Mouse (Mus musculus) liver, adult 2 months (tissue): ENCODE results near the gene Cd300e. TPM values are rescaled to one million over a fixed set of nuclear protein-coding genes. Genes with fewer than 3 reads are reported as not detected.
A peak's percentile ranks its signal among the peaks of the same experiment; 100 is the strongest.

Experiments
- DNase-seq: peaks from one replicate; pipeline ENCODE4 v3.0.0-alpha.2; 2011; ENCODE audit warnings: low read depth, low spot score; ENCODE audit errors: extremely low read depth
- H3K27ac ChIP-seq: fragments of 200-500 bp; replicated peaks from 2 replicates; pipeline ENCODE4 v1.5.1; 2012; ENCODE audit warnings: low read depth, mild to moderate bottlenecking, control low read depth, inconsistent platforms, low read length; ENCODE audit not compliant: insufficient read depth
- H3K27me3 ChIP-seq: fragments of 200-500 bp; 2 replicates; pipeline ENCODE4 v1.6.1; 2012; ENCODE audit warnings: mild to moderate bottlenecking, moderate library complexity, low read length, inconsistent platforms; ENCODE audit not compliant: control insufficient read depth, insufficient read depth
- H3K36me3 ChIP-seq: fragments of 200-500 bp; 2 replicates; pipeline ENCODE4 v1.6.1; 2012; ENCODE audit warnings: low read length, inconsistent platforms; ENCODE audit not compliant: control insufficient read depth, insufficient read depth
- H3K4me1 ChIP-seq: fragments of 200-500 bp; 2 replicates; pipeline ENCODE4 v1.6.1; 2011; ENCODE audit warnings: low read length; ENCODE audit not compliant: control insufficient read depth, insufficient read depth
- H3K4me3 ChIP-seq: fragments of 200-500 bp; 2 replicates; pipeline ENCODE4 v1.5.1; 2011; ENCODE audit warnings: low read depth, mild to moderate bottlenecking, control low read depth, low read length, moderate library complexity; ENCODE audit not compliant: insufficient read depth
- H3K79me2 ChIP-seq: fragments of 200-500 bp; 2 replicates; pipeline ENCODE4 v1.6.1; 2012; ENCODE audit warnings: inconsistent platforms, mild to moderate bottlenecking, low read length, moderate library complexity; ENCODE audit not compliant: control insufficient read depth, insufficient read depth
- H3K9ac ChIP-seq: fragments of 200-500 bp; 2 replicates; pipeline ENCODE4 v1.6.1; 2012; ENCODE audit warnings: low read depth, mild to moderate bottlenecking, control low read depth, inconsistent platforms, low read length
- CTCF ChIP-seq: fragments of 200-500 bp; IDR thresholded peaks from 2 replicates; pipeline ENCODE4 v1.5.1; 2011; ENCODE audit warnings: low read depth, low read length, control low read depth
- POLR2A ChIP-seq: fragments of 200-500 bp; IDR thresholded peaks from 2 replicates; pipeline ENCODE4 v1.6.1; 2011; ENCODE audit warnings: low read length, control low read depth; ENCODE audit not compliant: insufficient read depth; ENCODE audit errors: extremely low read depth
- WGBS: fragments of 180-500 bp; shearing (Covaris S2); methylation state at CpG from one replicate; pipeline ENCODE4 v1.1.7; 2018; 5-methylcytosine and 5-hydroxymethylcytosine counted together
- polyA plus RNA-seq: library from polyadenylated mRNA; depleted of rRNA; stranded (reverse); fragments of >200 nt; gene quantifications from 2 replicates; pipeline ENCODE4 v1.2.3, GENCODE M21; 2012; rRNA removed
- total RNA-seq: library from RNA; depleted of rRNA; stranded (reverse); fragments of >200 nt; gene quantifications from 2 replicates; pipeline ENCODE4 v1.2.3, GENCODE M21; 2014; rRNA removed

Gene Cd300e
- total RNA-seq: 1.4 and 1.5 TPM in 2 replicates
- polyA plus RNA-seq: 0.52 and 1.3 TPM in 2 replicates

DNA sequence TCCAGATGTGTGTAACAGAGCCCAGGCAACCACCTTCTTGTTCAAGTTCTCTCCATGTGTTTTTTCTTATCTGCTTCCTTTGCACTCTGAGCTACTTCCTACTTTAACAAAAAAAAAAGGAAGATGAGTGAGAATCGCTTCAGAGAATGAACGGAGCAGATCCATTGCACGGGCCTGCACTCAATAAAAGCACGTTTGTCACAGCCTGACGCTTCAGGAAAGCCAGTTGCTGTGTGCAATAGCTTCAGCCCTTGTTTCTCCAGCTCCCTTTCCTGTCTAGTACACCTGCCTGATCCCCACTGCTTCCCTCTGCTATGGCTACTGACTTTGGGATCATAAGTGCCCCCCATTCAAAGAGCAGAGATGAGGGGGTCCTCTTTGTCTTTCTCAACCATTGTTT, at the start of gene Cd300e:
TSS of gene Cd300e (minus strand) at position 101 of the 400 bp plus-strand sequence.
- H3K4me3 ChIP-seq: no peak within 1 kb of the TSS
- H3K79me2 ChIP-seq: no peaks in the 10 kb centered on the region
- H3K4me1 ChIP-seq: no peaks in the 10 kb centered on the region
- peaks cover 6% of the 10 kb centered on the region for H3K27me3 ChIP-seq
- no peak within 1 kb of the TSS for H3K9ac ChIP-seq
- no peak for TF ChIP-seq POLR2A
- TF ChIP-seq CTCF: no peak
- H3K36me3 ChIP-seq: no peaks in the 10 kb centered on the region
- 61% methylated on average over 5 of the region's 5 CpGs for WGBS
- 0 out of 2 replicates have a peak within 1 kb of the TSS, but pooled peaks have one; percentile 12 for H3K27ac ChIP-seq
- DNase-seq: no peak

DNA sequence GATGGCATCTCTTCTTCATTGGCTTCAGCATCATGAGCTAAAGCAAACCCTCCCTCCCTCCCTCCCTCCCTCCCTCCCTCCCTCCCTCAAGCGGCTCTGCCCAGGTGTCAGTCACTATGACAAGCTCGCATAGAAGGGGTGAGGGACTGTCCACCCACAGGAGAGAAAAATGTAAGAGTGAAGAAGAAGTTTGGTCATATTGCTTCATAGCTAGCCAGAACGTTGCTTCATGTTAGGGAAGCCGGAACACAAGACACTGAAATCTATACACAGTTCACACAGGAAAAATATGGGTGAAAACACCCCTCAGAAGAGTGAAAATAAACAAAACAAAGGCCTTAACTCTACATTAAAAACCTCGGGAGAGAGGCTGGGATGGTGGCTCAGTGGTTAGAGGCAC, 48.3 kb upstream of the Cd300e start:
- 65% methylated on average over 5 of the region's 5 CpGs for WGBS
- H3K4me1 ChIP-seq: no peaks in the 10 kb centered on the region
- H3K4me3 ChIP-seq: no peak overlapping the region

DNA sequence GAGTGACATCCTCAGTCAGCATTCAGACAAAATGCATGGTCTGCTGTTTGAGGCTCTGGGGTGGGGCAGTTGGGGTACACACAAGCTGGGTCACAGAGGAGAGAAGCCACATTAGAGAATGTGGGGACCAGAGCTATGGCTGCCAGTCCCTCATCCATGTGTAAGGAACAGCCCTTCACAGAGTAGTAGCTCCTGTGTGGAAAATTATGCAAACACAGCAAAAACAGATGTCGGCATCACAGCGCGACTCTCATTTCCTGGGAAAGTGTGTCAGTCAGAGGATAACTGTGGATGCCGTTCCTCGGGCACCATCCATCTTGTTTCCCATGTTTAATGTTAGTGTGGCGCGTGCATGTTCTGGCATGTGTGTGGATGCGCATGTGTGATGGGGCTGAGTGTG, 46.2 kb upstream of the Cd300e start:
- TF ChIP-seq POLR2A (no peak), CTCF (no peak)
- no peak overlapping the region for H3K9ac ChIP-seq
- no peak for DNase-seq
- WGBS: 77% methylated on average over 8 of the region's 8 CpGs
- no peaks in the 10 kb centered on the region for H3K4me1 ChIP-seq
- H3K36me3 ChIP-seq: no peaks in the 10 kb centered on the region
- peaks cover 5% of the 10 kb centered on the region for H3K27me3 ChIP-seq
- H3K79me2 ChIP-seq: no peaks in the 10 kb centered on the region
- H3K27ac ChIP-seq: no peak overlapping the region
- H3K4me3 ChIP-seq: no peak overlapping the region

More for the DNA sequence above, 48.3 kb upstream of the Cd300e start:
- no peaks in the 10 kb centered on the region for H3K36me3 ChIP-seq
- DNase-seq: no peak
- peaks cover 5% of the 10 kb centered on the region for H3K27me3 ChIP-seq
- no peak overlapping the region for H3K27ac ChIP-seq
- H3K9ac ChIP-seq: no peak overlapping the region
- no peak for TF ChIP-seq CTCF
- TF ChIP-seq POLR2A: no peak
- no peaks in the 10 kb centered on the region for H3K79me2 ChIP-seq

DNA sequence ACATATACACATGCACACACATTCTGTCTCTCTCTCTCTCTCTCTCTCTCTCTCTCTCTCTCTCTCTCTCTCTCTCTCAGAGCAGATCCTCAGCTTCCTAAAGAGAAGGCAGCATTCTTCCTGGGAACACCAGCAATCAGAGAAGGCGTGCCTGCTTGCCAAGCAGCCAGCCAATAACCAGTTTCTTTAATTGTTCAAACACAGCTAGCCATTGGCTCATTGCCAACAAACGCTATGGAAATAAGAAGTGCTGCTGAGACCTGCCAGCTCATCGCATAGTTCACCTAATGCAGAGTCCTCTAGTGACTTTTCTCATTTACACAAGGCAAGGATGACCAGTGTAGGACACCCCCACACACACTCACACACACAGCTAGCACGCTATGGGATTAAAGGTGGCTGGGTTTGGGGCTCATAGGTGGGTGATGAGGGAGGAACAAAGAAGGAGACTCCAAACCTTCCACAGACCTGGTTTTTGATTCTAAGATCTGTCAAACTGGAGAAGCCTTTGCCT, 45.5 kb upstream of the Cd300e start:
- TF ChIP-seq POLR2A (no peak), CTCF (no peak)
- H3K79me2 ChIP-seq: no peaks in the 10 kb centered on the region
- 40% methylated on average over 4 of the region's 4 CpGs for WGBS
- no peaks in the 10 kb centered on the region for H3K4me1 ChIP-seq
- no peak for DNase-seq
- no peaks in the 10 kb centered on the region for H3K36me3 ChIP-seq
- H3K9ac ChIP-seq: no peak overlapping the region
- no peak overlapping the region for H3K27ac ChIP-seq
- H3K27me3 ChIP-seq: peaks cover 5% of the 10 kb centered on the region
- no peak overlapping the region for H3K4me3 ChIP-seq

DNA sequence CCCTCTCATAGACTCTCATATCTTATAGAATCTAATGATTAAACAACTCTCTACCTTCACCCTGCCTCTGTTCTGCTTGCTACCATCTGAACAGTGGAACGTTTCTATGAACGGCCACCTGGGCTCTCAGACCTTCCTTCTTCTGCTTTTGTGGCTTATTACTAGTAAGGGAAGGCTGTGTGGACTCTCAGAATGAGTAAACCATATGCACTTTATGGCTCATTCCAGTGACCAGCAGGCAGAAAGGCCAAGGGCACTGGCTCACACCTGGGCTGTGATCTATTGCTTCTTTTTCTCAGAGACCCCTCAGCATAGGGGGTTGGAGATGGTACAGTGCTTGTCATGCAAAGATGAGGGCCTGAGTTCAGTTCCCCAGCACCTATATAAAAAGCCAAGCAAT, 44.7 kb upstream of the Cd300e start:
- H3K27ac ChIP-seq: no peak overlapping the region
- H3K4me1 ChIP-seq: no peaks in the 10 kb centered on the region
- H3K79me2 ChIP-seq: no peaks in the 10 kb centered on the region
- peaks cover 5% of the 10 kb centered on the region for H3K27me3 ChIP-seq
- no peak for DNase-seq
- no peak overlapping the region for H3K9ac ChIP-seq
- 92% methylated on average over 2 of the region's 2 CpGs for WGBS
- TF ChIP-seq POLR2A: no peak
- no peak for TF ChIP-seq CTCF
- H3K36me3 ChIP-seq: no peaks in the 10 kb centered on the region
- no peak overlapping the region for H3K4me3 ChIP-seq

DNA sequence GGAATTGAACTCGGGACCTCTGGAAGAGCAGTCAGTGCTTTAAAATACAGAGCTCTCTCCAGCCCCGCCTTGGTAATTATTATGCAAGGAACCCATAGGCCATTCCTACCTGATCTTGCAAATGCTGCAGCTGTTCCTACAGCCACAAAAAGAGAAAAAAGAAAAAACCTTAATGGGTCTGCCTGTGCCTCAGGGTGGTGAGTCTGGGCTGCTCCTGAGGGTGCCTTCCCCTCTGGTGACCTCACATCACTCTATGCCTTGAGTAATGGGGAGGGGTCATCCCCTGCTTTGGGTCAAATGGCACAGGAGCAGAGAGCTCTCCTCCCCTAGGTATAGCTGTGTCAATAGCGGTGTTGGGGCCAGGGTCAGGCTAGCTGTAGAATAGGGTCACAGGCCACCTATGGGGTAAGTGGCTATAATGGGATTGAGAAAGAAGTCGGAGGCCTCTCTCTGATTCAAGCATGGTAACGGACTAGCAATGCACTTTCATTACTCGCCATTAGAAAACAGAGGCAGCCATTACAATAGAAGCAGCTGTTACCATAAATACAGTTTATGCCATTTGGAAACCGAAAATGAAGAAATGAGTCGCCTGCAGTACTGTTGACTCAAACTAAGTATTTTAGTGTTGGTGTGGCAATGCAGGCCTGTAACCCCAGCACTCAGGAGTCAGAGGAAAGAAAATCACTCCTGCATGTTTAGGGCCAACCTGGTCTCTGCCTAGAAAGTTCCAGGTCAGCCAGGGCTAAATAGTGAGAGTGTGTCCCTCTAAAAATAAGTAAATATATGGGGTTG, 43.0 kb upstream of the Cd300e start:
- TF ChIP-seq CTCF: no peak
- no peak for TF ChIP-seq POLR2A
- no peak overlapping the region for H3K27ac ChIP-seq
- H3K79me2 ChIP-seq: no peaks in the 10 kb centered on the region
- no peaks in the 10 kb centered on the region for H3K4me1 ChIP-seq
- H3K27me3 ChIP-seq: peaks cover 5% of the 10 kb centered on the region
- H3K36me3 ChIP-seq: no peaks in the 10 kb centered on the region
- no peak for DNase-seq
- H3K9ac ChIP-seq: no peak overlapping the region
- WGBS: 78% methylated on average over 8 of the region's 8 CpGs
- no peak overlapping the region for H3K4me3 ChIP-seq
